Mouse (Mus musculus) right cerebral cortex, postnatal 10 days (tissue): ENCODE data around the gene Acer3.
A peak's percentile ranks its signal among the peaks of the same experiment; 100 is the strongest.
"Not testable (repeated sequence)": the region's sequence is repeated elsewhere in the genome, so short reads cannot be mapped to it uniquely, and the experiment has no call there.

Source experiments
- DNase-seq, 2 experiments: peaks; one replicate each; pipeline ENCODE4 v3.0.0; 2021; ENCODE audit warnings: low spot score in 2 of 2

The Acer3 gene

DNA sequence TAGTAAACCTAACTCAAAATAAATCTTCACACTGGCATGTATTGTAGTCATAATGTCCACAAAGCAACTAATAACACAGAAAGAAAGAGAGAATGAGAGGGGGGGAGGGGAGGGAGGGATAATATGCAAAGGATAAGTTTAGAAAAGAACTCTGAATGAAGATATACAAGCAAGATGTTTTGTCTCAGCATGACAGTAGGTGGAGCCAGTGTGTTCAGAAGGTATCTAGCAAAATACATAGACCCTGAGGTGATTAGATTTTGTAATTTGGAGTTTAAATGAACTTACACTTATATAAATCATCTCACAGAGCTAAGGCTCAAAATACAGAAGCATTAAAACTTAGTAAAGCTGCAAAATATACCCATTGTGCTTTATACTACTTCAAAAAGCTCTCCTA, 44.7 kb downstream of the Acer3 start:
- DNase-seq: no peak

DNA sequence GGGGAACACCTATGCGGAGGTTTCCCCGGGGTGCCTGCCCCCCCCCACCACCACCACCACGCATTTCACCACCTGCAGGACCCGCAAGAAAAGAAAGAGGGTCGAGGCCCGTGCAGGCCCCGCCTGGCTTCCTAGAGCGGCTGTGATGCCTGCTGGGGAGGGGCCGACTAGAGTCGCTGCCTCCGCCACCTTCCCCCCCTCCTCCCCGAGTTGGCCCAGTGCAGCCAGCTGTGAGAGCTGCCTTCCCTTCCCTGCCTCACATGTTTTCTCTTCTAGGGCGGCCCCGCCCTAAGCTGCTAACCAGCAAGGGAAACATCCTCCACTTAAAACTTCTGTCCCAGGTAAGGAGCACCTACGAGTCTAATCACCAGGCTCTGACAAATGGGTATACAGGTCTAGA, 52.8 kb downstream of the Acer3 start:
- not testable (repeated sequence) for DNase-seq

- no peak for DNase-seq
Measured at GRCm38 (mm10) chr7:98252520-98252919, 68.5 kb downstream of the Acer3 start.

- DNase-seq: peak; percentile 68 to 80
Measured at GRCm38 (mm10) chr7:98236686-98237359, 84.2 kb downstream of the Acer3 start.

- DNase-seq: no peak
Measured at GRCm38 (mm10) chr7:98223796-98224195, 97.2 kb downstream of the Acer3 start.

DNA sequence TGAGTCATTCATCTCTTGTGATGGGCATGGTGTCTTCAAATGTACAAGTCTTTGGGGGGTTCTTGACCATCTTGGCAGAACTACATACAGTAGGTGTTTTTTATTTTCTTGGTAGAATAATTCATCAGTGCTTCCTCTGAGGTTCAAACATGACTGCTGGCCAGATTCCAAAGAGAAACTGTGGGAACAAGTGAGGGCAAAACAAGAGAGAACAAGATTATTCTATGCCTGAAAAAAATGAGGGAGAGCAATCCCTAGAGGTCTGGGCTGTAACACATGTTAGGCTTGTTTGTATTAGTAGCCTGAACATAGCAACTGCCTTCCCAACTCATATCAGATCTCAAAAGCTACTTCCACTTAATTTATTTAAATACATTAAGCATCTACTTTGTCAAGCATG, 104.3 kb downstream of the Acer3 start:
- no peak for DNase-seq

DNA sequence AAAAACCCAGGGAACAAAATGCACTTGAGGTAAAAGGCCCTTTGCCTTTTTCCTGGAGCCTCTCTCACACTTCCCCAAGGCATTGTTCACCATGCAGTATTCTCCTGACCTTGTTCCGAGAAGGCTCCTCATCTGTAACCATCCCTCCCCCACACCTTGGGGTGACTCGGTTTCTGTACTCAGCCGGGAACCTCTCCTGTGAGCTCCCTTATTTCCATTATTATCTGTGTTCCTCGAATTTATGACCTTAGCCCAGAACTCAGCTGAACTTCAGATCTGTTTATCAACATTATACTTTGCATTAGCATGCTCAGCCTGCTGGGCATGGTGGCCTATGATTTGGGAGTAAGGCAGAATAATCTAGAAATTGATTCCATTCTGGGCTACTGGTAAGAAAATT, 118.1 kb downstream of the Acer3 start:
- no peak for DNase-seq

GRCm38 (mm10) chr7:98201493-98202028, 119.4 kb downstream of the Acer3 start:
- DNase-seq: no peak

GRCm38 (mm10) chr7:98200396-98200795, 120.6 kb downstream of the Acer3 start:
- DNase-seq: no peak

DNA sequence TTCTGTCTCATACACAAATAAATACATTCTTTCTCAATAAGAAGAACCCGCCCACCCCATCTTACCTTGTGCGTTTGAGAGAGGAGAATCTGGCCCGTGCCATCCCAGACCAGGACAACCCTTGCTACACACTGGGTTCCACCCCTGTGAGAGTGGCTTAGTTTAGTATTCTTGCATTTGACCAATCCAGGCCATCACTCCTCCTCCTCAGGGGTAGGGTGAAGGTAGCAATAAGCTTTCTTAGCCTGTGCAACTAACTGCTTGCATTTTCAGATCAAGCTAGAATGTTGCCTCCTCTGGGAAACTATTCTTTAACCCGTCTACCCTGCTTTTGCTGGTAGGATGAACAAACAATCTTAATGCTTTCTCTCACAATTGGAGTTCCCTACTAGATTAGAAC, 121.6 kb downstream of the Acer3 start, which contains the start of gene B3gnt6:
B3gnt6 (minus strand) TSS at position 101 of the 400 bp plus-strand sequence.
- DNase-seq: no peak

- DNase-seq: no peak
Measured at GRCm38 (mm10) chr7:98195151-98195801, 125.7 kb downstream of the Acer3 start.

- DNase-seq: no peak
Measured at GRCm38 (mm10) chr7:98194026-98194792, 126.8 kb downstream of the Acer3 start.

- no peak for DNase-seq
Measured at GRCm38 (mm10) chr7:98193515-98194025, 127.4 kb downstream of the Acer3 start.

GRCm38 (mm10) chr7:98191571-98192250, 129.3 kb downstream of the Acer3 start:
- no peak for DNase-seq

- DNase-seq: no peak
Measured at GRCm38 (mm10) chr7:98190578-98190977, 130.4 kb downstream of the Acer3 start.

DNA sequence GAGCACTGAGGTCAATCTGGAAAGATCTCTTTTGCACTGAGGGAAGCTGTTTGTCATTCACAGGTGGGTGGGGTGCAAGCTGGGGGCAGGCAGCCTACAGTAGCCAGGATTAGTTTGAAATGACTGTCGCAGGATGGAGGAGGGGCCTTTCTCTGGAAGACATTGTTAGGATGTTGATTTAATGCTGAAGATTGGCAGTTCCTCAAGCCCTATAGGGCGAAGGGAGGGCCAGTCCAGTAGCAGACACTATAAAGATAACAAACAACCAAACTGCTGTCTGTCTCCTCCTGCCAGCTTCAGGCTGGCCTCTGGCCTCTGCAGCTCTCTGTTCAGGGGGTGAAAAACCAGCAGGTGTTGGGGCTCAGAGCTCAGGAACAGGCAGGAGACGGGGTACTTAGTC, 131.3 kb downstream of the Acer3 start:
- no peak for DNase-seq

GRCm38 (mm10) chr7:98188680-98189079, 132.3 kb downstream of the Acer3 start:
- no peak for DNase-seq

- DNase-seq: no peak
Measured at GRCm38 (mm10) chr7:98188238-98188637, 132.8 kb downstream of the Acer3 start.

DNA sequence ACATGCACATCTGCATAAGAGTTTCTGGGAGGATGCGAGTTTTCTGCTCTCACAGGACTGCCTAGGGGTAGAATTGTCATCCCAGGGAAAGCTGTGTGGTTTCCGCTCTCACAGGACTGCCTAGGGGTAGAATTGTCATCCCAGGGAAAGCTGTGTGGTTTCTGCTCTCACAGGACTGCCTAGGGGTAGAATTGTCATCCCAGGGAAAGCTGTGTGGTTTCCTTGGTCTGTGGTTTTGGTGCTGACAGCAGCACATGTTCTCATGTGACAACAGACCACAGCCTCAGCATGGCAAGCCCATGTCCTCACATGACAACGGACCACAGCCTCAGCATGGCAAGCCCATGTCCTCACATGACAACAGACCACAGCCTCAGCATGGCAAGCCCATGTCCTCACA, 133.7 kb downstream of the Acer3 start:
- not testable (repeated sequence) for DNase-seq

DNA sequence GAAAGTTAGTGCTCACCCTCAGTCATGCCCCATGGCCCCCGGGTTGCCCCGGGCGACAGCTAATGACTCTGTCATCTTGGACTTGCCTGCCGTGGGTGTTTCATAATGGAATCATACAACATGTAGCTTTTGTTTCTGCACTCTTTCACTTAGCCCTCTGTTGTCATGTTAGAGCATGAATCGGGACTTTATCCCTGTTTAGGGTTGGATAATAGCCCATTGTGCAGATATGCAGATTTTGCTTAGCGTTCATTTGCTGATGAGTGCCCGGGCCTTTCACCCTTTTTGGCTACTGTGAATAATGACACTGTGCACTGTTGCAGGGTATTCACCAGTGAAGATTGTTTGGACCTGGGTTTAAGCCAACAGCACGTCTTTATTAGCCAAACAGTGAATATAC, 134.4 kb downstream of the Acer3 start:
- no peak for DNase-seq

DNA sequence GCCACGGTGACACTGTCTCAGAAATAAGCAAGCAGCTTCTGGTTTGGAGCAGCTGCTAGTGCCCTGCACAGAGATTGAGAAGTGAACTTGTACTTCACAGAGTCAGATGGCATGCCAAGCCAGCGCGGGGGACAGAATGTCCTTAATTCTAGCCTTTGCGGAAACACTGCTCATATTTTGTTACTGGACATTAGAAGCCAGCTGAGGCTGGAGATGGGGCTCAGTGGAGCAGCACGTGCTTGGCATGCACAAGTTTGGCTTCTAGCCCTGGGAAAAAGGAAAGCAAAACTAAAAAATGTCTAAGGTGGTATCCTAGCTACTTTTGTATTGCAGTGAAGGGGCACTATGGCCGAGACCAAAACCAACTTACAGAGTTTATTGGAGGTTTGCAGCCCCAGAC, 135.7 kb downstream of the Acer3 start:
- peak; percentile 45 to 56 for DNase-seq
